Mouse (Mus musculus) limb, embryonic 15.5 days (tissue): ENCODE data around the gene Gpx3. TPM values are rescaled to one million over a fixed set of nuclear protein-coding genes. Genes with fewer than 3 reads are reported as not detected.
"Not testable (repeated sequence)": the region's sequence is repeated elsewhere in the genome, so short reads cannot be mapped to it uniquely, and the experiment has no call there.

Experiments
- ATAC-seq: fragments of 200-750 bp; cut with Nextera tagmentation; 2 replicates; pipeline ENCODE4 v1.8.0; 2017; ENCODE audit warnings: low read depth, moderate TSS enrichment; ENCODE audit not compliant: insufficient number of reproducible peaks, low FRiP score, low TSS enrichment
- H3K27ac ChIP-seq: fragments of 300-500 bp; sonication (generic); 2 replicates; pipeline ENCODE4 v1.5.1; 2015; ENCODE audit warnings: moderate library complexity, mild to moderate bottlenecking, inconsistent platforms
- H3K27me3 ChIP-seq: fragments of 300-500 bp; sonication (generic); 2 replicates; pipeline ENCODE4 v1.6.1; 2015; ENCODE audit warnings: inconsistent platforms
- H3K36me3 ChIP-seq: fragments of 300-500 bp; sonication (generic); 2 replicates; pipeline ENCODE4 v1.6.1; 2015; ENCODE audit warnings: inconsistent platforms
- H3K4me1 ChIP-seq: fragments of 300-500 bp; sonication (generic); 2 replicates; pipeline ENCODE4 v1.6.1; 2015; ENCODE audit warnings: inconsistent platforms
- H3K4me2 ChIP-seq: fragments of 300-500 bp; sonication (generic); 2 replicates; pipeline ENCODE4 v1.6.1; 2015; ENCODE audit warnings: mild to moderate bottlenecking, inconsistent platforms
- H3K4me3 ChIP-seq: fragments of 300-500 bp; sonication (generic); 2 replicates; pipeline ENCODE4 v1.5.1; 2015; ENCODE audit warnings: mild to moderate bottlenecking, inconsistent platforms
- H3K9ac ChIP-seq: fragments of 300-500 bp; sonication (generic); 2 replicates; pipeline ENCODE4 v1.6.1; 2015; ENCODE audit warnings: inconsistent platforms
- H3K9me3 ChIP-seq: fragments of 300-500 bp; sonication (generic); 2 replicates; pipeline ENCODE4 v1.6.1; 2016; ENCODE audit warnings: inconsistent platforms
- WGBS: fragments of 180-500 bp; shearing (Covaris S2); methylation state at CpG from one replicate; pipeline ENCODE4 v1.1.7; 2015; 5-methylcytosine and 5-hydroxymethylcytosine counted together
- polyA plus RNA-seq: library from polyadenylated mRNA; unstranded; fragments of >200 nt; fragmentation: Nextera tagmentation; extraction: Ambion mirVana; gene quantifications from 2 replicates; pipeline ENCODE4 v1.2.1, GENCODE M21; 2015

Gpx3 gene
- polyA plus RNA-seq: 379 and 418 TPM in 2 replicates

GRCm38 (mm10) chr11:54902333-54903323 is at the start of gene Gpx3:
Gene Gpx3 (plus strand): TSS chr11:54902453.
- H3K4me2 ChIP-seq: peak within 1 kb of the TSS; percentile 94
- H3K27ac ChIP-seq: no peak within 1 kb of the TSS
- peak; percentile 69 for ATAC-seq
- H3K9me3 ChIP-seq: no peaks in the 10 kb centered on the region
- H3K4me3 ChIP-seq: peak within 1 kb of the TSS; percentile 46
- H3K36me3 ChIP-seq: no peaks in the 10 kb centered on the region
- peaks cover 13% of the 10 kb centered on the region for H3K4me1 ChIP-seq
- peak within 1 kb of the TSS; percentile 39 for H3K9ac ChIP-seq
- H3K27me3 ChIP-seq: 0 out of 2 replicates have a peak, but pooled peaks cover 2% of the 10 kb centered on the region
- WGBS: 15% methylated on average over 42 of the region's 45 CpGs

GRCm38 (mm10) chr11:54858880-54859279 is 43.4 kb upstream of the Gpx3 start:
- H3K4me2 ChIP-seq, H3K9ac ChIP-seq, H3K27ac ChIP-seq, H3K9me3 ChIP-seq, H3K4me1 ChIP-seq, H3K36me3 ChIP-seq, ATAC-seq, H3K27me3 ChIP-seq: not testable (repeated sequence)
- 93% methylated on average over 12 of the region's 12 CpGs for WGBS
- H3K4me3 ChIP-seq: 0 out of 2 replicates have a peak overlapping the region, but pooled peaks have one; percentile 61

- peaks cover 6% of the 10 kb centered on the region for H3K4me1 ChIP-seq
- H3K27me3 ChIP-seq: no peaks in the 10 kb centered on the region
- WGBS: 18% methylated on average over 11 of the region's 11 CpGs
- ATAC-seq: no peak
- no peaks in the 10 kb centered on the region for H3K36me3 ChIP-seq
- H3K9me3 ChIP-seq: no peaks in the 10 kb centered on the region
- peak overlapping the region; percentile 53; the same call in 1 of the 2 replicates for H3K9ac ChIP-seq
- H3K4me3 ChIP-seq: peak overlapping the region; percentile 61
- peak overlapping the region; percentile 68 for H3K4me2 ChIP-seq
- peak overlapping the region; percentile 43; the same call in 1 of the 2 replicates for H3K27ac ChIP-seq
Observed at GRCm38 (mm10) chr11:54859322-54860165, 42.7 kb upstream of the Gpx3 start.

- Histone ChIP-seq H3K27ac (peak within 1 kb of the TSS; percentile 91), H3K9ac (peak within 1 kb of the TSS; percentile 68), H3K36me3 (no peaks in the 10 kb centered on the region), H3K27me3 (no peaks in the 10 kb centered on the region), H3K9me3 (no peaks in the 10 kb centered on the region), H3K4me2 (peak within 1 kb of the TSS; percentile 68), H3K4me3 (peak within 1 kb of the TSS; percentile 61), H3K4me1 (peaks cover 6% of the 10 kb centered on the region)
- WGBS: under 1% methylated on average over 42 of the region's 42 CpGs
- ATAC-seq: peak; percentile 97
Observed at GRCm38 (mm10) chr11:54860256-54861038, 41.8 kb upstream of the Gpx3 start, which contains the start of gene Lyrm7. Gene Lyrm7 (minus strand): TSS chr11:54860916.

GRCm38 (mm10) chr11:54861471-54862420 is 40.5 kb upstream of the Gpx3 start:
- Histone ChIP-seq H3K4me3 (no peak overlapping the region), H3K9ac (no peak overlapping the region), H3K27ac (no peak overlapping the region), H3K36me3 (no peaks in the 10 kb centered on the region), H3K9me3 (no peaks in the 10 kb centered on the region), H3K27me3 (no peaks in the 10 kb centered on the region), H3K4me1 (peaks cover 6% of the 10 kb centered on the region), H3K4me2 (peak overlapping the region; percentile 52)
- ATAC-seq: no peak
- WGBS: 81% methylated on average over 5 of the region's 5 CpGs

- no peak overlapping the region for H3K27ac ChIP-seq
- 45% methylated on average over 10 of the region's 10 CpGs for WGBS
- no peaks in the 10 kb centered on the region for H3K9me3 ChIP-seq
- H3K27me3 ChIP-seq: no peaks in the 10 kb centered on the region
- no peak for ATAC-seq
- H3K4me3 ChIP-seq: no peak overlapping the region
- H3K4me2 ChIP-seq: no peak overlapping the region
- no peak overlapping the region for H3K9ac ChIP-seq
- H3K4me1 ChIP-seq: peaks cover 7% of the 10 kb centered on the region
- no peaks in the 10 kb centered on the region for H3K36me3 ChIP-seq
Observed at GRCm38 (mm10) chr11:54862621-54863520, 39.4 kb upstream of the Gpx3 start.

- ATAC-seq: no peak
- H3K27ac ChIP-seq: peak overlapping the region; percentile 89
- peak overlapping the region; percentile 53 for H3K4me2 ChIP-seq
Observed at GRCm38 (mm10) chr11:54865330-54866085, 36.7 kb upstream of the Gpx3 start.

GRCm38 (mm10) chr11:54866119-54867048 is 35.9 kb upstream of the Gpx3 start, which contains the start of gene Hint1:
Gene Hint1 (plus strand): TSS chr11:54866383.
- Histone ChIP-seq H3K9me3 (no peaks in the 10 kb centered on the region), H3K36me3 (peaks cover 22% of the 10 kb centered on the region), H3K27ac (peak within 1 kb of the TSS; percentile 89), H3K4me1 (peaks cover 11% of the 10 kb centered on the region), H3K27me3 (no peaks in the 10 kb centered on the region), H3K4me2 (peak within 1 kb of the TSS; percentile 53), H3K9ac (peak within 1 kb of the TSS; percentile 92), H3K4me3 (peak within 1 kb of the TSS; percentile 89)
- WGBS: under 1% methylated on average over 81 of the region's 107 CpGs
- peak; percentile 82 for ATAC-seq

More at GRCm38 (mm10) chr11:54865330-54866085, 36.7 kb upstream of the Gpx3 start:
- Histone ChIP-seq H3K9me3 (no peaks in the 10 kb centered on the region), H3K4me3 (peak overlapping the region; percentile 89), H3K27me3 (no peaks in the 10 kb centered on the region), H3K36me3 (peaks cover 14% of the 10 kb centered on the region), H3K4me1 (peaks cover 11% of the 10 kb centered on the region), H3K9ac (peak overlapping the region; percentile 92; the same call in 1 of the 2 replicates)
- WGBS: 67% methylated on average over 6 of the region's 6 CpGs
